Mouse (Mus musculus): ENCODE results near the gene Olfr1199.

Gene Olfr1199

GRCm38 (mm10) chr2:88760369-88760768 lies at the start of gene Olfr1199:
Gene Olfr1199 (minus strand): TSS chr2:88760469.
- DNase-seq (ENCODE audit: low spot score in 2 of 2) = no peak

DNA sequence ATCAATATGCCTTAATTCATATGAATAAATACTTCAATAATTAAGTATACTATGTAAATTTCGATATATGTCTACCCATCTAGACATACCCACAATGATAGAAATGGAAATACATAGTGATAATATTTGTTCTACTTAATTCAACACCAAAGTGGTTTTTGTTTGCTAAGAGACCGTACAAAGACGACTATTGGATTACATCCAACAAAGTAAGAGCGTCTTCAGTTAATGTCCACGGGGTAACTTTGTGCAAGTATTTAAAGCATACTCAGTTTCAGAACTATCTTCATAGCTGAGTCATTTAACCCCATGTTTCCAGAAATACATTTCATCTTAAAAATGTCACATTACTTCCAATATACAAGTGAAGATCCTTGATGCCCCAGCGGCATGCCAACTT lies 32.5 kb upstream of the Olfr1199 start, which contains the start of gene Olfr1201:
Olfr1201 (plus strand) TSS at position 301 of the 400 bp plus-strand sequence.
- no peak for DNase-seq (ENCODE audit: low spot score in 2 of 2)

GRCm38 (mm10) chr2:88770388-88770787 lies 10.1 kb upstream of the Olfr1199 start, which contains the start of gene Olfr1200:
Gene Olfr1200 (minus strand): TSS chr2:88770488.
- no peak for DNase-seq (ENCODE audit: low spot score in 2 of 2)

DNA sequence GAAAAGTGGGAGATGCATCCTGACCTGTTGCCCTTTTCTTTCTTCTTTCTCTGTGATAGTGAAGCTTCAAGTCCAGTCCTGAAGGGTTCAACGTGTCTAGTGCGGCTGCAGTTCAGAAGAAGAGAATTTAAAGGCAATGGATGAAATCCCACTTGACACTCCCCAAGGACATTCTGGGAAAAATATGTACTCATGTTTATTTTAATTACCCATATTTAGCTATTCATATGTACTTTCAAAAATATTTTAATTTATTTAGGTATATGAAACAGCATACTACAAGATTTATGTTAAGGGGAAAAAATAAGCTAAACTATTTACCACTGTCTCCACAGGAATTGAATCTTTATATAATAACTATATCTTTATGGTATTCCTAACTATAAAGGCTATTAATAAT lies 9.0 kb downstream of the Olfr1199 start, which contains the start of gene Olfr1198:
Olfr1198 (minus strand) TSS at position 101 of the 400 bp plus-strand sequence.
- no peak for DNase-seq (ENCODE audit: low spot score in 2 of 2)

DNA sequence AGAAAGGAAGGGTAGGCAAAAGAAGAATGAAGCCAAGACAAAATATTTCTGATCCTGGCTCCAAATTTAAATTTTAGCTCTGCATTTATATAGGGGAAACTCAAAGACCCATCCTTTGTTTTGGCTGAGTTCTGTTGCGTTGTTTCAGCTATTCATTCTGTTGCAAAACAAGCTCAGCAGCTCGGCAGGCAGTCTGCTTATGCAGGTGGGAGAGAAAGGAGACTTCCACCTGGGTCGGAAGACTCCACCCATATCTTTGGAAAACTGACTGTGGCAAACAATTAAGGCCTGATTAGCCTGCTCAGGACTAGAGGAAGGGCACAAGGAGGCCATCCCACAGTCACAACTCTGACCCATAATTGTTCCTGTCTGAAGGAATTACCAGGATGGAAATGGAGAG lies 16.9 kb downstream of the Olfr1199 start:
- DNase-seq (ENCODE audit: low spot score in 2 of 2) = no peak

- no peak for DNase-seq (ENCODE audit: low spot score in 2 of 2)
Observed at GRCm38 (mm10) chr2:88732266-88732665, 28.0 kb downstream of the Olfr1199 start, which contains the start of gene Olfr1197. Gene Olfr1197 (minus strand): TSS chr2:88732366.

DNA sequence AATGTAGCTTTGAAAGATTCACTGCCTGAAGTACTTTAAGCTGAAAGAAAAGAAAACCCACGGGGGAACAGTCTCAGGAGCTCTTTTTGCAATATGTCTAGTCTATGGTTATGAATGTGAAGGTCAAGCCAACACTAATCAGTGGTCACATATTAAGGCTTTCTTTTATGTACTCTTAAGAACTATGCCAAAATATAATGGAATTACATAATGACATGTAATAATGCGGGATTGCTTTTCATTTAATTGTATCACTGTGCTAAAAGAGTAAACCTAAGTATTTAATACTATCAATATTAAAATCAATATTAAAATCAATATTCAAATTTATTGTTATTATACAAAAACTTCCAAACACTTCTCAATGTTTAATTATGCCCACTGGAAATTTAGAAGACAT lies 55.8 kb downstream of the Olfr1199 start, which contains the start of gene Olfr1196:
Olfr1196 (minus strand) TSS at position 101 of the 400 bp plus-strand sequence.
- no peak for DNase-seq (ENCODE audit: low spot score in 2 of 2)

Data from spleen, postnatal 36 days (tissue).